Mouse (Mus musculus) Patski (cell line): ENCODE measurements around the gene Krtap11-1. TPM values are rescaled to one million over a fixed set of nuclear protein-coding genes. Genes with fewer than 3 reads are reported as not detected.

Source experiments
- ATAC-seq: fragments of 100-300 bp; one replicate; pipeline ENCODE4 v1.8.0; 2021
- CTCF ChIA-PET: fragments of 350-600 bp; sonication (Branson Sonifier 250); formaldehyde crosslinking; loops from one replicate; lab custom pipeline; 2022; ENCODE audit warnings: inconsistent platforms; lab: Charles Lee
- POLR2A ChIA-PET: fragments of 350-600 bp; sonication (Branson Sonifier 250); formaldehyde crosslinking; loops from one replicate; lab custom pipeline; 2022; ENCODE audit warnings: antibody characterized with exemption, inconsistent platforms; lab: Charles Lee
- DNase-seq: peaks from one replicate; pipeline ENCODE4 v3.0.0-alpha.2; 2011; ENCODE audit warnings: low read depth, low spot score
- H3K27me3 ChIP-seq: fragments of 371-371 bp; one replicate; pipeline ENCODE4 v1.5.1; 2021
- CTCF ChIP-seq: fragments of 100-300 bp; IDR thresholded peaks from one replicate; pipeline ENCODE4 v1.5.1; 2021
- in situ Hi-C: fragments of 300-500 bp; cut with MboI; formaldehyde crosslinking; loops from 3 replicates; pipeline ENCODE4 v1.11.1; 2018; ENCODE audit warnings: low pct_unique_long_range_greater_than_20kb, mixed read lengths
- polyA plus RNA-seq: library from polyadenylated mRNA; unstranded; gene quantifications from one replicate; pipeline ENCODE4 v1.2.3, GENCODE M21; 2021

Gene Krtap11-1
- polyA plus RNA-seq, 1 experiment from 2014 or later, result not detected

DNA sequence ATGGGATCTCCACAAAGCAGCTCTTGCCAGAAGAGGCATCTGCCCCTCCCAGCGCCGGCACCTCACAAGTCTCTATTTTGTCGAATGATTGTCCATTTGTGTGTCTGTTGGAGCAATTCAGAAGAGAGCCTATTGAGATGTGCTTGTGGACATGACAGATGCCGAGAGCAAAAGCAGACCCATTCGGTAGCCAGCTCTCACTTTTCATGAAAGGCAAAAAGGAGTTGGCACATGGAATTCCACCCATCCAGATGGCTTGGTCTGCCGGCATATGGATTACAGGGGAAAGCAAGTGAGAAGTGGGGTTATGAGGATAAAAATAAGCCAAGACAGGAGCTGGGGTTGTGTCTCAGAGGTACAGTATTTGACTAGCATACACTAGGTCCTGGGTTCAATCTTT is 1.8 kb downstream of the Krtap11-1 start:
- in situ Hi-C loops, result no loop called here
- CTCF ChIA-PET, result no interaction called here
- POLR2A ChIA-PET, result no interaction called here
- DNase-seq (no peak), ATAC-seq (no peak)
- H3K27me3 ChIP-seq, result no peaks in the 10 kb centered on the region
- TF ChIP-seq CTCF, result no peak

DNA sequence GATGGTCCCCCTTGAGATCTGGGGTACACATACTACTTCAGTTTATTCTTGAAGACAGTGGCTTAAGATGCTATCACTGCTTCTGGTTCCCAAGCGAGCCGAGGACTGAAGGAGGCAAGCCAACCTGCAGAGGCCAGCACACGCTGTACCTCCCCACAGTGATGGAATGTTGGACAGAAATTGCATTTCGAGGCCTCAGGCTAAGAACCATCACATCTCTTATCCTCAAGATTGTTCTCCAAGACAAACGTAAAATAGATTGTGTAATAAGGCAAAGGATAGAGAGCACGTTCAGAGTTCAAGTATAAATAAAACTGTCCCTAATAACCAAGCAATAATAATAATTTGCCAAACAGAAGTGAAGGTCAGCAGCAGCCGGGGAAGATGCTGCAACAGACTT is 2.8 kb downstream of the Krtap11-1 start:
- DNase-seq, result no peak
- in situ Hi-C loops, result no loop called here
- H3K27me3 ChIP-seq, result no peaks in the 10 kb centered on the region
- TF ChIP-seq CTCF, result no peak
- ChIA-PET POLR2A (no interaction called here), CTCF (no interaction called here)
- ATAC-seq, result no peak

DNA sequence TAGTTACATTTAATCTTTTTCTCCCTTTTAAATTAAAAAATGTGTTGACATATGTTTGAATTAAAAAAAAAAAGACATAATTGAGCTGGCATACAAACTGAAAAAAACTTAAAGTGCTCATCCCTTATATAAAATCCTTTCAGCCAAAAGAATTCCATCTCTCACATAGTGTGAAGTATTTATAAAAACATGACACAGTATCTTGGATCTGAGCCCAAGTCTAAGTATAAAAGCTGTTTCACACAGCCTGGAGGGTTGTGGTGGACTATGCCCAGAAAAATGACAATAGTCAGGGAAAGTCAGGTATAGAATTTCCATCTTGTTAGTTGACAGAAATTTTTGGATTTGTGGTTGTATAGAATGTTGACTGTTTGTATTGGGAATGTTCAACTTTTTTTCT is 20.7 kb downstream of the Krtap11-1 start:
- H3K27me3 ChIP-seq, result no peaks in the 10 kb centered on the region
- DNase-seq (no peak), ATAC-seq (no peak)
- ChIA-PET CTCF (no interaction called here), POLR2A (no interaction called here)
- in situ Hi-C loops, result no loop called here
- TF ChIP-seq CTCF, result no peak

DNA sequence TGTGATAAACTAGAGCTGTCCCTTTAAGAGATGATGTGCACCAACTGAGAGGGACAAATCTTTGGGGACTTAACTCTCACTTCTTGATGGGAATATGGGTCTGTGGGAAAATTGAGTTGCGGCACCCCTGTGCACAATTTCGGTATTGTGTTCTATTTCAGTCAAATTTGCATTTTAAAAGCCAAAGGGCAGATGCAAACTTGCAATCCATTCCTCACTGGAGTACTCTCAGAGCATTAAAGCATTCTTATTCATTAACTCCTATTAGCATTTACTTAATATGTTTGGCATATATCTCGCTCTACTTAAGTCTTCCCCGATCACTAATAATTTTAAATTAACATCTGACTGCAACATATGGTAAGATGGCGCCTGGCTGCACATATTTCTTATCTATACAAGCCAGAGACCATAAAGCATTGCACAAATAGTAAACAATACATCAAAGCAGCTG is 32.9 kb downstream of the Krtap11-1 start:
- POLR2A ChIA-PET, result no interaction called here
- no peak for ATAC-seq

DNA sequence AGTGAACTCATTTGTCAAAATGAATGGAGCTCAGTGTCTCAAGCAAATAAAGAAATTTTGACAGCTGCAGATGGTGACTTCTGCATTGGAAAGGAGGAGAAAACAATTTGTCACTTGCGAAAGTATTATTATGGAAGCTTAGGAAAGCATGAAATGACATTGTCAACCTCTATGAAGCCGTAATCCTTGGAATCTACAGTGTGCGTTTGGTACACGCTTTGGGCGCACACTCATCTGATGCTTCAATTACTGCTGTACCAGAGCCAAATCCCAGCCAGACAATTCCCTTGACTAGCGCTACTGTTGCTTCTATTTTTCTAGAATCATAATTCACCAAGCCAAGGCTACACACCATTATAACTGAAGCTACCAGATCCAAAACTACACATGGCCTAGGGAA is 33.6 kb downstream of the Krtap11-1 start:
- no peak for ATAC-seq
- in situ Hi-C loops, result no loop called here
- POLR2A ChIA-PET, result no interaction called here
- CTCF ChIA-PET, result no interaction called here
- no peaks in the 10 kb centered on the region for H3K27me3 ChIP-seq
- no peak for DNase-seq
- no peak for TF ChIP-seq CTCF

More for the DNA sequence above, 32.9 kb downstream of the Krtap11-1 start:
- in situ Hi-C loops, result no loop called here
- no peaks in the 10 kb centered on the region for H3K27me3 ChIP-seq
- TF ChIP-seq CTCF, result no peak
- CTCF ChIA-PET, result no interaction called here
- no peak for DNase-seq

DNA sequence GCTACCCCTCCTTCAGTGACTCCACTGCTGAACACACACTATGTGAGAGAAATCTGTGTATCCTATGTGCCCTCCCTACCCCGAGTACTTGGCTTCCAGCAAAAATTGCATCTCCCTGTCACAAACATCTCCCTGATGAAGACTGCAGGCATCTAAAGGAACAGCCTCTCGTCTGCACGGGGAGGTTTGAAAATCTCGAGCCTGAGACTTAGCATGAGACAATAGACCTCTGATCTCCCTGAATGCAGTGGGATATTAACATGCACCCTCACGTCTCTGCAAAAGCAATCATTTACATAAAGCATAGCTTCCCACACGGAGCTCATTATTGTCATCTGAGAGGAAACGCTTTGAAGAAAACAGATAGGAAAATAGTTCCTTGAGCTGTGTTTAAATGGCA is 40.4 kb downstream of the Krtap11-1 start:
- TF ChIP-seq CTCF, result no peak
- ChIA-PET POLR2A (no interaction called here), CTCF (no interaction called here)
- in situ Hi-C loops, result no loop called here
- H3K27me3 ChIP-seq, result no peaks in the 10 kb centered on the region
- ATAC-seq, result no peak
- no peak for DNase-seq

DNA sequence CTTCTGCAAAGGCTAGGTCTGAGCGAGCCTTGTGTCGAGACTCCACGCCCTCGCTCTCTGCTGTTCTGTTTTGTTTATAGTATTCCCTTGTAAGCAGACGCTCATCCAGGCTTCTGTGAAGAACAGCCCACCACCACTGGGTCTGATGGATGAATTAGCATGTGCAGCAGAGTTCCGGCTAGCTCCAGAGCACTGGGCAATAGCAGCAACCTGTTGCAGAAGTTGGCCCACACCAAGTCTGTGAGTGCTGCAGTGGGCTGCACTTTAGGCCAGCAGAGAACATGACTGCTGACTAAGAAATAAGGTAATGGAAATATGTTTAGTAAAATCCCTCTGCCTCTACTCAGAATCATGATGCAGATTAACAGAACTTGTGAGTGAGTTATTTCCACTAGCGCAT is 41.1 kb downstream of the Krtap11-1 start:
- ChIA-PET CTCF (no interaction called here), POLR2A (no interaction called here)
- DNase-seq, result no peak
- no peak for TF ChIP-seq CTCF
- ATAC-seq, result no peak
- in situ Hi-C loops, result no loop called here
- H3K27me3 ChIP-seq, result no peaks in the 10 kb centered on the region

DNA sequence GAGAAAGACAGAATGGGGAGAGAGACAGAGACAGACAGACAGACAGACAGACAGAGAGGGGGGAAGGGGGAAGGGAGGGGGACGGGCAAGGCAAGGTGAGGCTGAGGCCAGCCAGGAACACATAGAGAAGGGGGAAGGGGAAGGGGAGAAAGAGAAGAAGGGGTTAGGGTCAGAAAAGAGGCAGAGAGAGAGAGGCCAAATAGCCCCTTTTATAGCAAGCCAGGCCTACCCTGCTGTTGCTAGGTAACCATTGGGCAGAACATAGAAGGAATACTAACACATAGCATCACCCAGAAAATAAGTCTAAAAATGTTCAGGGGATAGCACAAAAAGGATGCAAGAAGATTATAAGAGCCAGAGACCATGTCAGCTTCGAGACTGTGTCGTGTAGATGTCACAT is 42.6 kb downstream of the Krtap11-1 start:
- in situ Hi-C loops, result no loop called here
- ChIA-PET CTCF (no interaction called here), POLR2A (interaction anchor here (0.6 kb wide), 1 partner anchor 1733 kb away, joined by 3 read pairs; no protein-coding TSS in a partner anchor)
- TF ChIP-seq CTCF, result no peak
- ATAC-seq (no peak), DNase-seq (no peak)
- no peaks in the 10 kb centered on the region for H3K27me3 ChIP-seq

DNA sequence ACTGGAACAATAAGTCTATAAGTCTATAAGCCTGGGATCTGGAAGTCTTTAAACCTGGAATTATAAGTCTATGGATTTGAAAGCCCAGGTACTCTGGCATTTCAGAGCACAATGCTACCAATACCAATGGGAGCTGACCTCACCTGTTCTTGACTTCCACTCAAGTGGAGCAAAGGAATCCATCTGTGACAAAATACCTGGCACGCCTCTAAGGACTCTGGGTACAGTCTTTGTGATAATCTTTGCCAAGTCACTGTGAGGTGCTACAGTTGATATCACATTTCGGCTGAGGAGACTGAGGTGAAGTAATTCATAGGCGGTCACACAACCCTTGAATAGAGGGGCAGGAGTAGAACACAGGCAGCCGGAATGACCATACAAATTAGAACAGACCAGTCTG is 50.0 kb downstream of the Krtap11-1 start:
- no peak for DNase-seq
- no peak for TF ChIP-seq CTCF
- ChIA-PET POLR2A (no interaction called here), CTCF (no interaction called here)
- in situ Hi-C loops, result no loop called here
- H3K27me3 ChIP-seq, result peaks cover 3% of the 10 kb centered on the region
- no peak for ATAC-seq

DNA sequence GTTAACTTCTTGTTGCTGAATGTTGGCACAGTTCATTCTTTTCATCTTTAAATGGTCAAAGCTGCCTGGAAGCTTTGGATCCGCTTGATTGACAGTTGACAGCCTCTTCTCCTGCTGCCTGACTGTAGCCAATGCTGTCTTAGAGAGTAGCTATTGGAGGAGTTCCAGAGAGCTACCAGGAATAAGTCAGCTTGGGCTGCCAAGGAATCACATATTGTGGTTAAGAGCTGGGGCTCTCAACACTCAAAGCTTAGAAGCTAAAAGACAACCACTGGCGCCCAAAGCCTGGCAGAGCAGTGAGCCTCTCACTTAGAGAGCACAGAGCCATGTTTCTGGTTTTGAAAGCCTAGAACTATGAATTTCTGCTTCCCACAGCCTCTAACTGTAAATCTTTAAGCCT is 50.4 kb downstream of the Krtap11-1 start:
- ChIA-PET CTCF (no interaction called here), POLR2A (no interaction called here)
- peaks cover 3% of the 10 kb centered on the region for H3K27me3 ChIP-seq
- TF ChIP-seq CTCF, result no peak
- no peak for DNase-seq
- in situ Hi-C loops, result no loop called here
- no peak for ATAC-seq

Other genes with a start within 250 kb of the Krtap11-1 start
- not detected for gene Krtap21-1, start 167.3 kb downstream of the Krtap11-1 start, polyA plus RNA-seq
- gene Krtap6-2, start 151.1 kb downstream of the Krtap11-1 start, polyA plus RNA-seq, result not detected
- gene Krtap8-1, start 83.2 kb downstream of the Krtap11-1 start, polyA plus RNA-seq, result not detected
- gene Krtap7-1, start 62.9 kb downstream of the Krtap11-1 start, polyA plus RNA-seq, result not detected